Mouse (Mus musculus) thymus, adult 2 months (tissue): ENCODE measurements around the gene Tpmt.

Experiments used
- CTCF ChIP-seq: fragments of 200-500 bp; IDR thresholded peaks from 2 replicates; pipeline ENCODE4 v1.5.1; 2012; ENCODE audit warnings: mild to moderate bottlenecking, control low read depth, low read length, moderate library complexity, borderline replicate concordance; ENCODE audit not compliant: control insufficient read depth, poor library complexity, insufficient read depth; ENCODE audit errors: extremely low read depth
- POLR2A ChIP-seq: fragments of 200-500 bp; IDR thresholded peaks from 2 replicates; pipeline ENCODE4 v1.6.1; 2012; ENCODE audit warnings: mild to moderate bottlenecking, low read length, control low read depth, moderate library complexity; ENCODE audit not compliant: control insufficient read depth, poor library complexity, insufficient read depth; ENCODE audit errors: extremely low read depth

- no peak for TF ChIP-seq POLR2A
- TF ChIP-seq CTCF: no peak
These were observed 3.5 kb upstream of the Tpmt start for GRCm38 (mm10) chr13:47047996-47048395.
